Mouse (Mus musculus): ENCODE measurements around the gene Hadh.
A peak's percentile ranks its signal among the peaks of the same experiment; 100 is the strongest.

Hadh gene

GRCm38 (mm10) chr3:131272374-131273100 lies 636 bp upstream of the Hadh start:
- ATAC-seq (ENCODE audit: insufficient number of reproducible peaks, low FRiP score, low TSS enrichment), result no peak

GRCm38 (mm10) chr3:131271157-131271556 lies 744 bp downstream of the Hadh start:
- no peak for ATAC-seq (ENCODE audit: insufficient number of reproducible peaks, low FRiP score, low TSS enrichment)

- ATAC-seq (ENCODE audit: insufficient number of reproducible peaks, low FRiP score, low TSS enrichment), result no peak
These were observed 1.5 kb downstream of the Hadh start for GRCm38 (mm10) chr3:131270381-131270780.

GRCm38 (mm10) chr3:131266366-131267050 lies 5.4 kb downstream of the Hadh start:
- ATAC-seq (ENCODE audit: insufficient number of reproducible peaks, low FRiP score, low TSS enrichment), result no peak

GRCm38 (mm10) chr3:131265516-131265915 lies 6.4 kb downstream of the Hadh start:
- ATAC-seq (ENCODE audit: insufficient number of reproducible peaks, low FRiP score, low TSS enrichment), result no peak

GRCm38 (mm10) chr3:131263766-131264486 lies 8.0 kb downstream of the Hadh start:
- ATAC-seq (ENCODE audit: insufficient number of reproducible peaks, low FRiP score, low TSS enrichment), result no peak

GRCm38 (mm10) chr3:131260418-131260817 lies 11.5 kb downstream of the Hadh start:
- no peak for ATAC-seq (ENCODE audit: insufficient number of reproducible peaks, low FRiP score, low TSS enrichment)

GRCm38 (mm10) chr3:131259392-131259965 lies 12.4 kb downstream of the Hadh start:
- no peak for ATAC-seq (ENCODE audit: insufficient number of reproducible peaks, low FRiP score, low TSS enrichment)

- ATAC-seq (ENCODE audit: insufficient number of reproducible peaks, low FRiP score, low TSS enrichment), result no peak
These were observed 13.0 kb downstream of the Hadh start for GRCm38 (mm10) chr3:131258921-131259320.

- ATAC-seq (ENCODE audit: insufficient number of reproducible peaks, low FRiP score, low TSS enrichment), result no peak
These were observed 16.4 kb downstream of the Hadh start for GRCm38 (mm10) chr3:131255399-131255981.

- ATAC-seq (ENCODE audit: insufficient number of reproducible peaks, low FRiP score, low TSS enrichment), result no peak
These were observed 16.9 kb downstream of the Hadh start for GRCm38 (mm10) chr3:131254991-131255390.

- ATAC-seq (ENCODE audit: insufficient number of reproducible peaks, low FRiP score, low TSS enrichment), result no peak
These were observed 20.3 kb downstream of the Hadh start for GRCm38 (mm10) chr3:131251601-131252000.

GRCm38 (mm10) chr3:131250978-131251377 lies 20.9 kb downstream of the Hadh start:
- no peak for ATAC-seq (ENCODE audit: insufficient number of reproducible peaks, low FRiP score, low TSS enrichment)

- no peak for ATAC-seq (ENCODE audit: insufficient number of reproducible peaks, low FRiP score, low TSS enrichment)
These were observed 21.6 kb downstream of the Hadh start for GRCm38 (mm10) chr3:131250283-131250682.

GRCm38 (mm10) chr3:131248444-131248843 lies 23.5 kb downstream of the Hadh start:
- ATAC-seq (ENCODE audit: insufficient number of reproducible peaks, low FRiP score, low TSS enrichment), result no peak

GRCm38 (mm10) chr3:131247851-131248250 lies 24.1 kb downstream of the Hadh start:
- no peak for ATAC-seq (ENCODE audit: insufficient number of reproducible peaks, low FRiP score, low TSS enrichment)

- no peak for ATAC-seq (ENCODE audit: insufficient number of reproducible peaks, low FRiP score, low TSS enrichment)
These were observed 24.5 kb downstream of the Hadh start for GRCm38 (mm10) chr3:131247447-131247846.

- ATAC-seq (ENCODE audit: insufficient number of reproducible peaks, low FRiP score, low TSS enrichment), result no peak
These were observed 25.3 kb downstream of the Hadh start for GRCm38 (mm10) chr3:131246579-131247046.

- 0 out of 2 replicates have a peak, but pooled peaks have one; percentile 21 for ATAC-seq (ENCODE audit: insufficient number of reproducible peaks, low FRiP score, low TSS enrichment)
These were observed 25.9 kb downstream of the Hadh start for GRCm38 (mm10) chr3:131245766-131246578.

All from cerebellum, adult (tissue).